Mouse (Mus musculus) G1E (cell line): ENCODE measurements around the gene Def6. TPM values are rescaled to one million over a fixed set of nuclear protein-coding genes. Genes with fewer than 3 reads are reported as not detected.
"Not testable (repeated sequence)": the region's sequence is repeated elsewhere in the genome, so short reads cannot be mapped to it uniquely, and the experiment has no call there.

ENCODE experiments used
- ATAC-seq: 2 replicates; pipeline ENCODE4 v1.8.0; 2016; ENCODE audit warnings: mild to moderate bottlenecking; ENCODE audit not compliant: insufficient number of reproducible peaks, poor library complexity, low FRiP score, severe bottlenecking; ENCODE audit errors: extremely low read depth
- DNase-seq: peaks from one replicate; pipeline ENCODE4 v3.0.0; 2012; ENCODE audit warnings: low spot score
- H3K27me3 ChIP-seq: 2 replicates; pipeline ENCODE4 v1.6.1; 2012; ENCODE audit warnings: mild to moderate bottlenecking, low read length, inconsistent platforms; ENCODE audit not compliant: insufficient read depth
- H3K36me3 ChIP-seq: replicated peaks from 2 replicates; pipeline ENCODE3; 2012; ENCODE audit warnings: mild to moderate bottlenecking, inconsistent platforms
- H3K4me1 ChIP-seq: 2 replicates; pipeline ENCODE4 v1.6.1; 2012; ENCODE audit warnings: low read depth, low read length, inconsistent platforms, mixed read lengths; ENCODE audit not compliant: insufficient read depth
- H3K4me3 ChIP-seq: 2 replicates; pipeline ENCODE4 v1.5.1; 2012; ENCODE audit warnings: low read depth, mild to moderate bottlenecking, inconsistent platforms, low read length, moderate library complexity, mixed read lengths
- H3K9me3 ChIP-seq: replicated peaks from 2 replicates; pipeline ENCODE4 v1.6.1; 2012; ENCODE audit warnings: inconsistent platforms
- CTCF ChIP-seq: IDR thresholded peaks from 2 replicates; pipeline ENCODE4 v1.5.1; 2012; ENCODE audit warnings: low read depth, low read length, inconsistent platforms, mixed read lengths
- GATA1 ChIP-seq: IDR thresholded peaks from 2 replicates; pipeline ENCODE4 v1.6.1; 2012; ENCODE audit warnings: borderline replicate concordance, low read length, inconsistent platforms, mixed read lengths
- GATA2 ChIP-seq: IDR thresholded peaks from 2 replicates; pipeline ENCODE4 v1.6.1; 2012; ENCODE audit warnings: low read depth, low read length, inconsistent platforms, borderline replicate concordance
- POLR2AphosphoS5 ChIP-seq: IDR thresholded peaks from 2 replicates; pipeline ENCODE4 v1.6.1; 2012; ENCODE audit warnings: low read depth, low read length, inconsistent platforms; ENCODE audit not compliant: insufficient replicate concordance
- TAL1 ChIP-seq: conservative IDR thresholded peaks from 2 replicates; pipeline ENCODE4 v1.6.1; 2012; ENCODE audit warnings: low read depth, low read length, inconsistent platforms, mixed read lengths
- polyA plus RNA-seq: library from polyadenylated mRNA; stranded (reverse); fragments of >175 nt; gene quantifications from 2 replicates; pipeline ENCODE4 v1.2.3, GENCODE M21; 2012
- total RNA-seq, 2 experiments: library from RNA; stranded (forward) in 1 of 2; stranded (reverse) in 1 of 2; fragments of 200-1000 nt in 1 of 2; fragments of >200 nt in 1 of 2; fragmentation: Nextera tagmentation in 1 of 2; gene quantifications; 2 replicates each; pipeline ENCODE4 v1.2.3; 2014 to 2017

Def6 gene
- total and polyA plus RNA-seq, 3 experiments = 38.5 to 308 (median 113) TPM

DNA sequence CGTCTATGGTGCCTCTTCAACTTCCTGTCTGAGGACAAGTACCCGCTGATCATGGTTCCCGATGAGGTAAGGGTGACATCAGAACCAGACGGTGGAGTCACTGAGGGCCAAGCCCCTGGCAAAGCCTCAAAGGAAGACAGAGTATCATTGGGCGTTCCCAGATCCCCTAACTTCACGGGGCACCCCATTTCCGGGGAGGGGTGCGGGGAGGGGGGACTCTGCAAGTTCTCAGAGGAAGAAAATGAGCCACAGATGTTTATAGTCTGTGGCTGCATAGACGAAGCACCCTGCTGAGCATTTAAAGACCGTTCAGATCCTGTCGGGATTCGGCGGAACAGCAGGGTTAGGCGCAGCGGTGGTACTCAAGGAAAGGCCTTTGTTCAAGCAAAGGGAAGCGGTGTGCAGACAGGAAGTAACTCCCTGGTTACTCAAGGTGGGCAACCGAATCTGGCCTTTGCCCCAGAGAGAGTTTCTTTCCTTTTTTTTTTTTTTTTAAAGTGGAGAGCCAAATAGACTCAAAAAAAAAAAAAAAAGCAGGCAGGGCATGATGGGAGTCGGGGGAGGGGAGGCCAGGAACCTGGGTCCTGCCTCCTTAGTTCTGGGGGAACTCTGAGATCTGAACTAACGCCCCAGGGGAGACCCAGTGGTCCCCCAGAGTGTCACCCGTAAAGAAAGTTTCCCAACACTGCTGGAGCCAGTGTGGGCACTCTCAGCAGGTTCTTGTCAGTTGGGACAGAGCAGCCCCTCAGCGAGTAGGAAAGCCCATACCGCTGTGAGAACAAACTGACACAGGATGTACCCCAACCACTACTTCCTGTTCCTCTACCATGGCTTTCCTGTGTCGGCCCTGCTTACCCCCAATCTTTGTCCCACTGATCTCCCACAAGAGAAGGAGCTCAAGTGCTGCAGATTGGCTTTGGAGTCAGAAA is 10.4 kb downstream of the Def6 start:
- H3K4me3 ChIP-seq = no peak overlapping the region
- TF ChIP-seq CTCF (no peak), TAL1 (no peak), GATA2 (no peak), GATA1 (no peak), POLR2AphosphoS5 (no peak)
- peaks cover 40% of the 10 kb centered on the region for H3K4me1 ChIP-seq
- H3K27me3 ChIP-seq = no peaks in the 10 kb centered on the region
- H3K36me3 ChIP-seq = peaks cover 95% of the 10 kb centered on the region
- no peaks in the 10 kb centered on the region for H3K9me3 ChIP-seq
- ATAC-seq (no peak), DNase-seq (no peak)

DNA sequence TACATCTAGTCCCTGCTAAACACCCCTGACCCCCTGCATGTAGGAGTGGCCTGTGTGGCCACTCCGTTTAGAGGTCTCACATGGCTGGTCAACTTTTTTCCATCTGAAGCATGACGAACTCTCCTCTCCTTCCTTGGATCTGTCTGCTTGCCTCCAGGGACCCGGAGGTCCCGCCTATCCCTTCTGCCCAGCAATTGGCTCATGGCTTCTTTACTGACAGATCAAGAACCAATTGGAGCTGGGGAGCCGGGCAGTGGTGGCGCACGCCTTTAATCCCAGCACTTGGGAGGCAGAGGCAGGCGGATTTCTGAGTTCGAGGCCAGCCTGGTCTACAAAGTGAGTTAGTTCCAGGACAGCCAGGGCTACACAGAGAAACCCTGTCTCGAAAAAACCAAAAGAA is 14.9 kb downstream of the Def6 start:
- H3K27me3 ChIP-seq, H3K4me3 ChIP-seq, H3K9me3 ChIP-seq, DNase-seq, ATAC-seq: not testable (repeated sequence)
- H3K36me3 ChIP-seq = peaks cover 97% of the 10 kb centered on the region
- peaks cover 50% of the 10 kb centered on the region for H3K4me1 ChIP-seq

DNA sequence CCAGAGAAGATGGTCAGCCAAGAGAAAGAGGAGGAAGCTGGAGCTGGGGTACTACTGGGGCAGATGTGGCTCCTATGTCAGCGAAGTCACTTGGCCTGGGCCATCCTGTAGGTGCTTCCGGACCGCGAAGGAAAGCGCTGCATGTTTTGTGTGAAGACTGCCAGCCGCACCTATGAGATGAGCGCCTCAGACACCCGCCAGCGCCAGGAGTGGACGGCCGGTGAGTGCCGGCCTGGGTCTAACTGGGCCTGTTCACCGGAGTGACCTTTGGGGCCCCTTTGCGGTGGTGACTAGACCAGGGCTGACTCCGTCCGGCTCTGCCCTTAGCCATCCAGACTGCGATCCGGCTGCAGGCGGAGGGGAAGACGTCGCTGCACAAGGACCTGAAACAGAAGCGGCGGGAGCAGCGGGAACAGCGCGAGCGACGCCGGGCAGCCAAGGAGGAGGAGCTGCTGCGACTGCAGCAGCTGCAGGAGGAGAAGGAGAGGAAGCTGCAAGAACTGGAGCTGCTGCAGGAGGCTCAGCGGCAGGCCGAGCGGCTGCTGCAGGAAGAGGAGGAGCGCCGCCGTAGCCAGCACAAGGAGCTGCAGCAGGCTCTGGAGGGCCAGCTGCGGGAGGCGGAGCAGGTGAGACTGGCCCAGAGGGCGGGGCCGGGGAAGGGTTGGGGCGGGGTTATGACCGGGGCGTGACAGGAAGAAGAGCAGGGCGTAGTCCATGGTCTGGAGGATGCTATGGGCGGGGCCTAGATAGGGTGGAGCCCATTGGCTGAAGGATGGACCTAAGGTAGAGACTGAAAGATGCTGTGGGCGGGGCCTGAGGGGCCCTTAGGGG is 16.2 kb downstream of the Def6 start:
- DNase-seq = peak; percentile 83
- Histone ChIP-seq H3K4me3 (peak overlapping the region; percentile 64; the same call in 1 of the 2 replicates), H3K9me3 (no peaks in the 10 kb centered on the region), H3K4me1 (peaks cover 46% of the 10 kb centered on the region), H3K36me3 (peaks cover 97% of the 10 kb centered on the region), H3K27me3 (no peaks in the 10 kb centered on the region; the same call in 1 of the 2 replicates)
- peak; percentile 88 for ATAC-seq
- no peak for TF ChIP-seq GATA1
- no peak for TF ChIP-seq TAL1
- TF ChIP-seq POLR2AphosphoS5 = no peak
- TF ChIP-seq CTCF = no peak
- TF ChIP-seq GATA2 = no peak

DNA sequence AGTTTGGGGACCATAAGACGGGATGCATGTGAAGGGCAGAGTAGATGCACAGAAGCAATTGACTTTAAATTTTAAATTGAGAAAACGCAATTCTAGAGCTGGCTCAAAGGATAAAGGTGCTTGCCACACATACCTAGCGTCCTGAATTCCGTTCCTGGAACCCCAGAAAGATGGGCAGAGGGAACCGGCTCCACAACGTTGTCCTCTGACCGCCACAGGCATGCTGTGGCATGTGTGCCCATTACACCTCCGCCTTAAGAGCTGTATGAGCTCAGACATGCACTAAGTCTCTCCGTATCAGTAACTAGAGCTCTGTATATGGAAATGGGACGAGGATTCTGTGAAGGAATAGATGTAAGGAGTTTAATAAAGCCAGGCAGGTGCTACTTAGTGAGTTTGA is 17.0 kb downstream of the Def6 start:
- TF ChIP-seq GATA1 (no peak), GATA2 (no peak), TAL1 (no peak), CTCF (no peak), POLR2AphosphoS5 (no peak)
- DNase-seq = no peak
- H3K4me1 ChIP-seq = peaks cover 44% of the 10 kb centered on the region
- peaks cover 98% of the 10 kb centered on the region for H3K36me3 ChIP-seq
- no peak overlapping the region for H3K4me3 ChIP-seq
- ATAC-seq = no peak
- no peaks in the 10 kb centered on the region for H3K9me3 ChIP-seq
- no peaks in the 10 kb centered on the region; the same call in 1 of the 2 replicates for H3K27me3 ChIP-seq

DNA sequence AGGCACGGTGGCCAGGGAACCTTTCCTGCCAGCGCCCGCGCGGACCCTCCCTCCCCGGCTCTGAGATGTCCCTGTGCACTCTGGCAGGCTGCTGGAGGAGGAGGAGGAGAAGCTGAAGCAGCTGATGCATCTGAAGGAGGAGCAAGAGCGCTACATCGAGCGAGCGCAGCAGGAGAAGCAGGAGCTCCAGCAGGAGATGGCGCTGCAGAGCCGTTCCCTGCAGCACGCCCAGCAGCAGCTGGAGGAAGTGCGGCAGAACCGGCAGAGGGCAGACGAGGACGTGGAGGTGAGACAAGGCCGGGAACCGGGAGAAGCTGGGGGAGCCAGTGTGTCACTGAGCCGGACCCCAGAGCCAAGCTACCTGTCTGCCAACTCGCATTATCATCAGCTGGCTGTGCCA is 18.4 kb downstream of the Def6 start:
- peak overlapping the region; percentile 13; the same call in 1 of the 2 replicates for H3K4me3 ChIP-seq
- TF ChIP-seq TAL1 (no peak), CTCF (peak; percentile 72)
- H3K27me3 ChIP-seq = no peaks in the 10 kb centered on the region; the same call in 1 of the 2 replicates
- peak; percentile 79 for DNase-seq
- peaks cover 98% of the 10 kb centered on the region for H3K36me3 ChIP-seq
- H3K4me1 ChIP-seq = peaks cover 40% of the 10 kb centered on the region
- H3K9me3 ChIP-seq = no peaks in the 10 kb centered on the region
- ATAC-seq = peak; percentile 43; the same call in 1 of the 2 replicates

DNA sequence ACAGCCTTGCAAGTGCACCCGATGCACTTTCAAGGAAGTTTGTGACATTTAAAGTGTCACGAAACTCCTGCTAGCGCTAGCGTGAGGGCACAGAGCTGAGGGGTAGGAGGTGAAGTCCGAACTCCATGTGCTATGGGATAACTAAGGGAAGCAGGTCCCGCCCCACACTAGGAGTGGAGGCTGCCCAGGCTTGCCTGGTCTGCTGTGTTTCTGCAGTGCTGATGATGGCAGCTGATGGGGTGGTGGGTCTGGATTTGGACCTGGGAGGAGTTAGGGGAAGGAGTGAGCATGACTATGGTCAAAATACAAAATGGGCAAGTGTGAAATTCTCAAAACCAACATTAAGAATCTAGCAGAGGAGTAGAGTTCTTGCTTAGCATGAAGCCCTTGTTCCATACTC is 22.9 kb downstream of the Def6 start:
- Histone ChIP-seq H3K27me3 (no peaks in the 10 kb centered on the region; the same call in 1 of the 2 replicates), H3K36me3 (peaks cover 72% of the 10 kb centered on the region), H3K4me1 (peaks cover 51% of the 10 kb centered on the region), H3K4me3 (no peak overlapping the region), H3K9me3 (no peaks in the 10 kb centered on the region)
- ATAC-seq (no peak), DNase-seq (no peak)
- TF ChIP-seq CTCF (no peak), GATA2 (no peak), POLR2AphosphoS5 (no peak), TAL1 (no peak), GATA1 (no peak)
